Mouse (Mus musculus) retina, postnatal 7 days (tissue): ENCODE results near the gene Slc34a3.
"Not testable (repeated sequence)": the region's sequence is repeated elsewhere in the genome, so short reads cannot be mapped to it uniquely, and the experiment has no call there.

Experiments
- DNase-seq: peaks from one replicate; pipeline ENCODE4 v3.0.0-alpha.2; 2012; ENCODE audit warnings: low read depth, low spot score

Slc34a3 gene

DNA sequence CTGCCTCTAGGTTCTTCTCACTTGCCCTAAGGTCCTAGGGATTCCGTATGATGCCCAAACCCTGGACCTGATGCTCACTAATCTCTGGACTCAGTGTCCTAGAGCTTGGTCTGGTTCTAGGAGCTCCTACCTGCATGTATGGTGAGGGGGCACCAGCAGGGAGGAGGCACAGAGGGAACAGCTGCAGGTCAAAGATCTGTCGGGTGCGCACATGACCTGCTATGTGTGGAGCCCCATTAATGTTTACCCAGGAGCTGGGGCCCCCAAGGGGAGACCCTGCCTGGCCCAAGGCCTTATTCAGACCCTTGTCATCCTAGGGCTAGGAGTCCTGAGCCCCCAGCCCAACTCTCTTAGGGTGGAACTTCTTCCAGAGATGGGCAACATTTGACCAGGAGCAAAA, at the start of gene Slc34a3:
TSS of gene Slc34a3 (minus strand) at position 315 of the 400 bp plus-strand sequence.
- DNase-seq, result no peak

DNA sequence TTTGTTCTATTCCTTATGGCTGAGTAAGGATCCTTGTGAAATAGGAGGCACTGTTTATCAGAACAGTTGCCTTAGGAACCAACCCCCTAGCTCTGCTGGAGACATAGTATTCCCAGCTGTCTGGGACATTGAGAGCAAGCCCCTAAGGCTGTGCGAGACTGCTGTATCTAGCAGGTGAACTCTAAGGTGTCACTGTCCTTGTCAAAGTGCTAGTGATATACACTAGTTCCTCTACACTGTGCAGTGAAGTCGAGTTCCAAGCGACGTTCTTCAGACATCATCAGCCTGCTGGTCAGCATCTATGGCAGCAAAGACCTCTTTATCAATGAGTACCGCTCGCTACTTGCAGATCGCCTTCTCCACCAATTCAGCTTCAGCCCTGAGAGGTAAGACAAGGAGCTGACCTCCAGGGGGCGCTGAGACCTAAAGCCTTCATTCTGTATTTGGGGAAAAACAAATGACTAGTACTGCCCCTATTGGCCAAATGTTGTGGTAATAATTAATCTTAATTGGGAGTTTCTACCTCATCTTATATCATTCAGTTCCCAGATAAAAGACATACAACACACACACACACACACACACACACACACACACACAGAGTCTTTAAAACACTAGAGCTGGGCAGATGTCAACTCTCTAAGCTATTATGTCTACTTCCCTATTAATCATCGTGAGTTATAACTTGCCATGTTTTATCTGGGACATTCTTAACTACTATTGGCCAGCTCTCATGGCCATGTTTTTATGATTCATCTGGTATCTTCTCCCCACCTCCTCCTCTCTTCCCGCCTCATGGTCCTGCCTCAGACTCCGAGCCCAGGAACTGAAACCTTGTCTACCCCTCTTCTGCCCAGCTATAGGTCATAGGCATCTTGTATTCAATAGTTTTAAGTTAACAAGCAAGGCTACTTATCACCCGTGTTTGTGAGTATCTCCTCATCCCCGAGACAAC, 45.0 kb upstream of the Slc34a3 start:
- DNase-seq, result no peak

DNA sequence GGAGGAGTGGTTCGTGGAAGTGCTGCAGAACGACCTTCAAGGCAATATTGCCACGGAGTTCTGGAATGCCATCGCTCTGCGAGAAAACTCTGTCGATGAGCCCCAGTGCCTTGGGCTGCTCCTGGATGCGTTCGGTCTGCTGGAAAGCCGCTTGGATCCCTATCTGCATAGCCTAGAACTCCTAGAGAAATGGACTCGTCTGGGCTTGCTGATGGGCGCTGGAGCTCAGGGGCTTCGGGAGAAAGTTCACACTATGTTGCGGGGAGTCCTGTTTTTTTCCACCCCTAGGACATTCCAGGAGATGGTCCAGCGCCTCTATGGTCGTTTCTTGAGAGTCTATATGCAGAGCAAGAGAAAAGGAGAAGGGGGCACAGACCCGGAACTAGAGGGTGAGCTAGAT, 38.8 kb upstream of the Slc34a3 start:
- DNase-seq, result no peak

DNA sequence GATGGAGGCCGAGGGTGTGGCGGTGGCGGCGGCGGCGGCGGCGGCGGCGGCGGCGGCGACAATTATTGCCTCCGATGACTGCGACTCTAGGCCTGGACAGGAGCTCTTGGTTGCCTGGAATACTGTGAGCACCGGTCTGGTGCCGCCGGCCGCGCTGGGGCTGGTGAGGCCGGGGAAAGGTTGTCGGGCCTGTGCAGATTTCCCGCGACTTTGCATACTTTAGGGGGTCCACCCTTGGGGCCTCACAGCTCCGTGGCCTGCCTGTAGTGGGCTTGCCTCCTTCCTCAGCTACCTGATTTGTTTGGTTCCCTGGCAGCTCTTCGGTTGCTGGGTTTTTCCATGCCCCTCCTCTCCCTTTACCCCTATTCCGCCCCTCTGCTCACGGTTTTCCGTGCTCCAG, 38.4 kb upstream of the Slc34a3 start:
- DNase-seq, result no peak

DNA sequence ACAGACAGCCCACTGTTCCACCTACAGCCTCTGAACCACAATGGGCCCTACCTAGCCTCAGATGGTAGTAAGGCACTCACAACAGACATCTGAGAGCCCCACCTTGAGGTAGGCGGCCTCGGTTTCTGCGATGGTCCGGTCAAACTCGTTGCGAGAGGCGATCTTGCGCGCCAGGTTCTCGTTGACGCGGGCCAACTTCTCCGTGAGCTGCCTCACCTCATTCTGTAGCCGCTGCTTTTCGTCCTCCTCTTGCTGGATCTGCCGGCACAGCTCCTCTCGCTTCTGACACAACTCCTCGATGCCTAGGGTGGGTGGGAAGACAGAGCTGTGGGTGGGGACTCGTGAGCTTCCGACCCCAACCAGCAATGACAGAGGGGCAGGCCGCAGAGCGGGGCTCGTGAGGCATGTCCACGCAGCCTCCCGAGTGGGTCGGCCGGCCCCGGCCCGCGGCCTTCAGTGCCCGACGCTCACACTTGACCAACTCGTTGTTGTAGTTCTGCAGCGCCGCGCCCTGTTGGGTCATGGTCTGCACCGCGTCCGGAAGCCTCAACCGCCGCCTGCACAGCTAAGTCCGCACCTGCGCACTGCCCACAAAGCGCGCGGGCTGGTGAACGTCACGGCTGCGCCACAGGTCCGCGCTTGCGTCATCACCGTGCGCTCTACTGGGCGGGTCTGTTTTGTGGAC, 37.8 kb upstream of the Slc34a3 start, which contains the start of the genes Ssna1 and Anapc2:
TSS of gene Ssna1 (minus strand) at position 612 of the 685 bp plus-strand sequence.
TSS of gene Anapc2 (plus strand) at position 652 of the 685 bp plus-strand sequence.
- DNase-seq, result peak; percentile 96

DNA sequence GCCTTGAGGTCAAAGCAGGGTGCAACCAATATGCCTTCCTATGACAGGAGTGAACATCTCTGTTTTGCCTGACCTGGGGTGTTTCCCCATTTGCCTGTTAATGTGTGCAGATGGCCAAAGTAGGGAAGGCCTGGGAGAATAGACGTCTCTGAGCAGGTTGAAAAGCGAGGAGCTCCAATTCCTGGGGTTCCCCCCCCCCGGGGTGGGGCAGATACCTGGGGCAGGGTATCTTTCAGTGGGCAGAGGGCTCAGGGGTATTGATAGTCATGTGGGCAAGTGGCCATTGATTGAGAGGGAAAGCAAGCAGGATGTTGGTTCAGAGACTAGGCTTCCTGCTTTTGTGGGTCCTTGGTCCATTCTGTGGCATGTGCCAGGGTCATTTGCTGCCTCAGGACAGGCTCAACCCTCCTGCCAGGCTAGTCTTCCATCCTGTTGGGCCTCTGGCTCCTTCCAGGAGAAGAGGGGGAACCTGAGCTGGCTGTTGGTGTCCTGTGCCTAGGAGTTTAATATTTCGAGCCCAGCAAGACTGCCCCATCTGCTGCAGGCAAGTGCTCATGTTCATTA, 33.7 kb upstream of the Slc34a3 start:
- DNase-seq, result no peak

DNA sequence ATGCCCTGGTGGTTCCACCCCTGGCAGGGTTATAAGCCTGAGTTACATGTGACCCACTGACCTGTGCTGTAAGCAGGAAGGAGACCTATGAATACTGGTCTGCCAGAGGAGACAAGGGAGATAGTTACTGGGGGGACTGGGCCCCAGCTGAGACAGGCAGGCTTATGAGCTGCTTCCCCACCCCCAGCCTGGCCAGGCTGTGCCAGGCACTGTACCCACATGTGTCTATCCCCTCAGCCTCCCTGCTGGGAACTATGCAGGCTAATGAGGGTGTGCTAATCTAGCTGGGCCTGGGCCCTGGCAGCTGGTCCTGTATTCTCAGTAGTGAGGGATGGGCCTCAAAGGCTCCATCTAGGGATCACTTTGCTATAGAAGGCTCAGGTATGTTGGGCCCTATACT, 33.1 kb upstream of the Slc34a3 start:
- no peak for DNase-seq

DNA sequence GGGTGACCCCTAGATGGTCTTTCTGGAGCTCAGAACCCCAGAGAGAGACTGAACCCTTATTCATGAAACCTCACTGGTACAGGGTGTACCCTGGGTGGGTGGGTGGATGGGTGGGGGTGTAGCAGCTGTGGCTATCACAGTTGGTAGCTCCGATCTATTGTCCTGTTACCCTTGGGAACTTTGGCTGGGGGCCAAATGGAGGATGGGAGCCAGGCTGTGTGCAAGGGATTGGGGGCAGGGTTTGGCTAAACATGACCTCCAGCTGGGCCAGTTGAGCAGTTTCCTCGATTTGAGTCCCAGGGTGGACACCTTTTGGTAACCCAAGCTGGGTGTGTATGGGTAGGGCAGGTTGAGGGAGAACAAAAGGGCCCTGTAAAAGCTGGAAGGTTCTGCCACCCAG, 32.6 kb upstream of the Slc34a3 start:
- DNase-seq, result no peak

DNA sequence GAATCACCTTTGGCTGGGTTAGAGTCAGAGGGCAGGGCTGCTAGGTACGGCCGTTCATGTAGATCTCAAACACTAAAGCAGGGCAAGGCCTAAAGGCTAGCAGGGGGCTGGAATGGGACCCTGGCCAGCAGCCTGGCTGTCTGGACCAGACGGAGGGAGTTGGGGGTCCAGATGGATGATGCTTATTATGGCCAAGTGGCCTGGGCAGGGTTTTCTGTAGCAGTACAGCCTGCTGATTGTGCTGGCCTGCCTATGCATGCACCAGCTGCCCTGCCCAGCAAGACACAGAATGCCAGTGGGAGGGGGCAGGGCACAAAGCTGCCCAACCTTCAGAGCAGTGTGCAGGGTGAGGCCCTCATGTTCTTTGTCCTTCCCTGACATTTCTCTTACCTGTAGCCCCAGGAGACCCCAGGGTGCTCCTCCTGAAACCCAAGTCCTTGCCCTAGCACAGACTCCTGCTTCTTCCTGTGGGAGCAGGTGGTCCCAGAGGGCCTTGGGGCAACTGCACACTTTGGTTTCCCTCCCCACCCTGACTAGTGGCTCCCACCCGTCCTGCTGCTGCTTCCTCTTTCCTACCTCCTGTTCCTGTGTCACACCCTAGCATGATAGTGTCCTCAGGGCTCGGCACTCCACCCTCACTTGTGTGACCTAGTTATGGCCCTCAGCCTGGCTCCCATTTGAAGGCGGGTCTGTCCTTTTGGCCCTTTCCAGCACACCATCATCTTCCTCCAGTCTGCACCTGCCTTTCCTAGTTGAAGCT, 31.9 kb upstream of the Slc34a3 start:
- no peak for DNase-seq

DNA sequence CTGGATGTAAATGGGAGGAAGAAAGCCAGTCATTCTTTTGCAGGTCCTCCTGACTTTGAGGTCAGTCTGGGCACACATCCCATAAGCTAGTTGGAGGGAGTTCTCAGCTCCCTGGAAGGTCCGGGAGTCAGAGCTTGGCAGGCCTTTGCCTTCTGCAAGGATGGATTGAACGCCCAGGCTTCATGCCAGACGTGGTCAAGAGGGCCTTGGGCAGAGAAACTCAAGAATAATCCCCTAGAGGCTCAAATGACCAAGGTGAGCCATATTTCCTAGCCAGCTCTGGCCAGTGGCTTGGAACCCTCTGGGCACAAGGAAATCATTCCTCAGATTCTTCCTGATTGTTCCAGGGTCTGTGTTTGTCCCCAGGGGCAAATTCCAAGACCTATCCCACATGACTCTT, 30.7 kb upstream of the Slc34a3 start:
- DNase-seq, result no peak

DNA sequence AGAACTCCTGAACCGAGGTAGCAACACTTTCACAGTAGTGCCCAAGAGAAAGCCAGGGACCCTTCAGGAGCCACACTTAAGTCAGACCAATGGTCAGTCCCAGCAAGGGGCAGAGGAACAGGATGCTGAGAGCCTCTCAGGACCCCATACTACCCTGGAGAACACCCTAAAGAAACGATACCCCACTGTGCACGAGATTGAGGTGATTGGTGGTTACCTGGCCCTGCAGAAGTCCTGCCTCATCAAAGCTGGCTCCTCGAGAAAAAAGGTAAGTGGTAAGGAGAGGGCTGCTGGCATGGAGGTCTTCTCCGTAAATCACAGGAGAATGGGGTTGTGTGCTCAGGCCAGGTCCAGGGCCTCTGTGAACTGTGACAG, 30.1 kb upstream of the Slc34a3 start:
- DNase-seq, result no peak

DNA sequence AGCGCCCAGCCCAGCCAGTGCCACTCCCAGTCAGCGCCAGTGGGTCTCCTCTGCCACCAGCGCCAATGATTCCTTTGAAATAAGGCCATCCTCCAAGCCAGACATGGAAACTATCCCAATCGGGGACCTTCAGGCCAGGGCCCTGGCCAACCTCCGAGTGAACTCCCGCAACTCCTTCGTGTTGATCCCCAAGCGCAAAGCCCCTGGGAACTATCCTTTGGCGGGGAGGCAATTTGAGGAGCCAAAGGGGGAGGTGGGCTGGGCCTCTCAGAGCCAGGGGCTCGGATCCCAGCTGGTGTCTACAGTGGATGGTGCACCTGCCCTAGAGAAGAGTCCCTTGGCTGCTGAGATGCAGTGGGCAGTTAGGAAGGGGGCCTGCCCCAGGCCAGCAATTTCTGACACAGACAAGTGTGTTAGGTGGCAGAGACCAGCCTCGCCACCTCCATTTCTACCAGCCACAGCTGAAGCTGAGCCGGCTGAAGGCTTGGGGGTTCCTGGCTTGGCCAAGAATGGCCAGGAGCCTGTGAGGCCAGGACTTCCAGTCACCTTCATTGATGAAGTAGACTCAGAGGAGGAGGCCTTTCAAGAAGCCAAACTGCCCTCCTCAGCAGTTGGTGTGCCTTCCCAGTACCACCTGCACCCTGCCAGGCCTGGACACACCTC, 29.6 kb upstream of the Slc34a3 start:
- no peak for DNase-seq

DNA sequence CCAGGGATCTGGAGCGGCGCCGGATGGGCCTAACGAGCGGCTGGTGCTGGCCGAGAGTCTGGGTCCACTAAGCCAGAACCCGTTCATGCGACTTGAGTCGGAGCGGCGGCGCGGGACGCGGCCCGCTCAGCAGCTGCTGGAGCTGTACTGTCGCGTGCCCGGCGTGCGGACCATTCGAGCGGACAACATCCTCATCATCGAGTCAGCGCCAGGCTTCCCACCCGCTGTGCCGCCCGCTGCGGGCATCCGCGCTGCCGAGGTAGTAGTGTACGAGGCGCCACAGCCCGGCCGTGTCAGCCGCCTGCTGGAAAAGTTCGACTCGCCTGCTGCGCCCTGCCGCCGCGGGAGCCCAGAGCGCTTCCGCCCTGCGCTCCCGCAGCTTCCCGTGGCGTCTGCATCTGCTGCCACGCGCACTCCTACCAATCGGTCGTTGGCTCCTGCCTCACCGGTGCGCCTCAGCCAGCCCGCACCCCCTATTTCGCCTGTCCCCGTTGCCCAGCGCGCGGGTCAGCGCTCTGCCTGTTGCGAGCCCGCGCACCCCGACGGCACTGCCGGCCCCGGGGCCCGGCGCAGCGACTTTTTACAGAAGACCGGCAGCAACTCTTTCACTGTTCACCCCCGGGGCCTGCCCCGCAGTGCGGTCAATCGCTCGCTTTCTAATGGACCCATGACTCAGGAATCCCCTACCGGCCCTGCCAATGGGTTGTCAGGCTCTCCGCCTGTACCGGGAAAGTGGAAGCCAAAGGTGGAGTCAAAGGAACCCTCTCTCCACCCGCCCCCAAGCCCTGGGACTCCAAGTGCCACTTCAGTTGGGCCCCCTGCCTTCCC, 28.8 kb upstream of the Slc34a3 start:
- no peak for DNase-seq

DNA sequence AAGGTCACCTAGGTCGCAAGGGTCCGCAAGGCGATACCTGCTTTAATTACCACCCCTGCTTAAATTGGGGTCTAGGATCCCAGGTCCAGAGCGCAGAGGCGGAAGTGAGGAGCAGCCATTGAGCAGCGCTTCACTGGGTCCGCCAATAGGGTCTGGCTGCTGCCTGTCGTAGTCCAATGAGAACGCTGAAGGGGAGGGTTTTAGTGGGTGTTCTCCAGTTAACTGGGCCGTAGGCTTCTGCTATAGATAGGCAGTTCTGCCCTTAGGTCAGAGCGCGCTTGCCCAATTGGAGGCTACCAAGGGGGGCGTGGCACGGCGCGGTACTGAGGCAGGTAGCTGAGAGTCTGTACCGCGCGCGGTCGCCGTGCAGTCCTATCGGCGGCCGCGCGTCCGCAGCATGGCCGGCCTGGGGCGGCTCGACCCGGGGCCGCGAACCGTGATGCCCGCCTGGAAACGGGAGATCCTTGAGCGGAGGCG, 28.2 kb upstream of the Slc34a3 start, which contains the start of gene Tprn:
TSS of gene Tprn (plus strand) at position 328 of the 477 bp plus-strand sequence.
- DNase-seq, result peak; percentile 90

DNA sequence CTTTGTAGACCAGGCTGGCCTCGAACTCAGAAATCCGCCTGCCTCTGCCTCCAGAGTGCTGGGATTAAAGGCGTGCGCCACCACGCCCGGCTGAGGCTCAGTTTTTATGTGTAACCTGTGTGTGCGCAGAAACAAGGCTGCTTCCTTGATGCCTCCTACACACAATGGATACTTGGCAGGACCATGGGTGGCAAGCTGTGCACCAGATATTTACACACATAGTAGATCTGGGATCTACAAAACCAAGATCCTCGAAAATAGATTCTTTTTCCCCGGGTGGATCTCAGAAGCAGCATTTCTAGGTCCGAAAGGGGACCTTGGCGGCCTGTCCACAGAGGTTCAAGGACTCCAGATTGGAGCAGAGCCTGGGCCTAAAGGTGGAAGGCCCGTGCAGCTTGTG, 27.7 kb upstream of the Slc34a3 start:
- no peak for DNase-seq

DNA sequence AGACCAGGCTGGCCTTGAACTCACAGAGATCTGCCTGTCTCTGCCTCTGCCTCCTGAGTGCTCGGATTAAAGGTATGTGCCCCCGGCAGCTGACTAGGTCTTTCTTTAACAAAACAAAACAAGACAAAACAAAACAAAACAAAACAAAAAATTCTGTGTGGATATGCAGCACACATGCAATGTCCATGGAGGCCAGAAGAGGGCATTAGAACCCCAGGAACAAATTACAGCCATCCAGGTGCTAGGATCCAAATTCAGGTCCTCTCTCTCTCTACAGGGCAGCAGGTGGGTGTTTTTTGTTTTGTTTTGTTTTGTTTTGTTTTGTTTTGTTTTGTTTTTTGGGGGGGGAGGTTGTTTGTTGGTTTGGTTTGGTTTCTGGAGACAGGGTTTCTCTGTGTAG, 24.7 kb upstream of the Slc34a3 start:
- no peak for DNase-seq

DNA sequence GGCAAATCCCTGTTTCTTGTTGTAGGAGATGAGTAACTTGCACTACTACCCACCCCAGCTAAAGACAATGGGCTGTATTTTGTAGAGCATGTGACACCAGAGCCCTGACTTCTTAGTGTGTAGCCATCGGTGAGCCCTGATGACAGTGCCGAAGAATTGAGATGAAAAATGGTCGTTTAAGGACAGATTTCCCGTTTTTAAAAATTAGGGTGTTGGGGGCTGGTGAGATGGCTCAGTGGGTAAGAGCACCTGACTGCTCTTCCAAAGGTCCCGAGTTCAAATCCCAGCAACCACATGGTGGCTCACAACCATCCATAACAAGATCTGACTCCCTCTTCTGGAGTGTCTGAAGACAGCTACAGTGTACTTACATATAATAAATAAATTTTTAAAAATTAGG, 23.1 kb upstream of the Slc34a3 start:
- DNase-seq, result not testable (repeated sequence)

DNA sequence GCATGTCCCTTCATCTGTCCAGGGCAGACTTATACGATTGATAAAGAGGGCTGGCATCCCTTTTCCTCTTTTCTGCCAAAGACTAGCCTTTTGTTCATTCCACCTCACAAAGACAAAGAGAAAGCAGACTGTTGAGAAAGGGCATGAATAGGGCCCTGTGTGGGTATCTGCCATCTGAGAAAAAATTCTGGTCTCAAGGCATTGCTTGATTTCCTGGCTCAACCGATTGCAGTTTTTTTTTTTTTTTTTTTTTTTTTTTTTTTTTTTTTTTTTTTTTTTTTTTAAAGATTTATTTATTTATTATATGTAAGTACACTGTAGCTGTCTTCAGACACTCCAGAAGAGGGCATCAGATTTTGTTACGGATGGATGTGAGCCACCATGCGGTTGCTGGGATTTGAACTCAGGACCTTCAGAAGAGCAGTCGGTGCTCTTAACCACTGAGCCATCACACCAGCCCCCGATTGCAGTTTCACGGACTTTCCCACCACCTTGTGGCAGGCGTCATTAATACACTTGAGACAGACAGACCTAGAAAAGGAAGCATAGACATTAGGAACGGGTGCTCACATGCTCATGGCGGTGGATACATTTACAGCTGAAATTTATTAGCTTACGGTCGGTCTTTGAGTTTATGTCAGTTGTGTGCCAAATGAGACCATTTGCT, 22.4 kb upstream of the Slc34a3 start:
- not testable (repeated sequence) for DNase-seq

DNA sequence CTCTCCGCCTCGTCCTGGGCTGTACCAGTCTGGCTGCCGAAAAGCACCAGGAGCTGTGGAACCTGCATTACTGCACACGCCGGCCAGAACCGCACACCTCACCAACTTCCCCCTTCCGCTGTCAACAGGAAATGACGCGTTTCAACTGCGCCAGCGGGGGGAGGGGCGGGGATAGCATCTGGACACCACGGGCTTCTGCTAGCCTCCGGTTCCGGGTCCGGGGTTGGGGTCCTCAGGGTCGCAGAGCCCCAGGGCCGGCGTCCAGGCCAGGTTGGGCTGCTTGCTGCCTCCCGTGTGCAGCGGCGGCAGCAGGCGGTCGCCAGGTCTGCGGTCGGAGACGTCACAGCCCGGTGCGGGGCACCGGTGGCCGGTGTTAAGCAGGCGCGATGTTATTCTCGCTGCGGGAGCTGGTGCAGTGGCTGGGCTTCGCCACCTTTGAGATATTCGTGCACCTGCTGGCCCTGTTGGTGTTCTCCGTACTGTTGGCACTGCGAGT, 21.2 kb upstream of the Slc34a3 start, which contains the start of gene Tmem203:
TSS of gene Tmem203 (plus strand) at position 156 of the 496 bp plus-strand sequence.
- peak; percentile 92 for DNase-seq
